Mouse (Mus musculus): ENCODE measurements at regions not wholly inside any gene's neighbourhood (a gene's known extent, or its start where the extent isn't known, plus 50 kb on each side); places are given as distances from the start of the nearest gene placed in this dataset.

DNA sequence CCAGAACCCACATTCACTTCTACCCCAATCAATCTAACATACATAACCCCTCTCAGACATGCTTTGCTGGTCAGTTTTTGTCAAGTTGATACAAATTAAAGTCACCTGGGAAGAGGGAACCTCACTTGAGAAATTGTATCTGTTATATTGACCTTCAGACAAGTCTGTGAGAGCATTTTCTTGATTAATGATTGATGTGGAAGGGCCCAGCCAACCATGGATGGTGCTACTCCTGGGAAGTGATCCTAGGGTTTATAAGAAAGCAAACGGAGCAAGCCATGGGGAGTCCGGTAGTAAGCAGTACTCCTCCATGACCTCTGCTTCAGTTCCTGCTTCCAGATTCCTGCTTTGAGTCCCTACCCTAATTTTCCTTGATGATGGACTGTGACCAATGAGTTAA is 116.6 kb upstream of the Tcerg1l start:
- Histone ChIP-seq H3K27ac (no peak overlapping the region), H3K9me3 (ENCODE audit: control insufficient read depth, low read length) (no peaks in the 10 kb centered on the region), H3K4me2 (ENCODE audit: low read depth) (no peak overlapping the region), H3K9ac (replicated peaks) (no peak overlapping the region), H3K27me3 (ENCODE audit: control insufficient read depth, insufficient read depth, low read length) (no peaks in the 10 kb centered on the region), H3K36me3 (replicated peaks; ENCODE audit: control insufficient read depth, insufficient read depth, low read depth) (no peaks in the 10 kb centered on the region), H3K4me1 (replicated peaks; ENCODE audit: control insufficient read depth in 2 of 2, insufficient read depth in 2 of 2, low read length in 1 of 2) (no peaks in the 10 kb centered on the region), H3K4me3 (ENCODE audit: insufficient read depth in 1 of 2, low read depth in 2 of 2, low read length in 2 of 2) (no peak overlapping the region)
- 75% methylated on average over 2 of the region's 2 CpGs for WGBS (ENCODE audit: insufficient replicate concordance)
- DNase-seq (ENCODE audit: low read depth in 3 of 3, low spot score in 3 of 3) (no peak), ATAC-seq (ENCODE audit: insufficient read depth) (no peak)
- TF ChIP-seq CTCF (IDR thresholded peaks at IDR 0.05; ENCODE audit: low read depth) (no peak), EP300 (IDR thresholded peaks at IDR 0.05; ENCODE audit: low read depth) (no peak)

GRCm38 (mm10) chr7:138505205-138505604 is 107.7 kb upstream of the Tcerg1l start:
- Histone ChIP-seq H3K4me3 (ENCODE audit: insufficient read depth in 1 of 2, low read depth in 2 of 2, low read length in 2 of 2) (no peak overlapping the region), H3K4me2 (ENCODE audit: low read depth) (no peak overlapping the region), H3K36me3 (replicated peaks; ENCODE audit: control insufficient read depth, insufficient read depth, low read depth) (no peaks in the 10 kb centered on the region), H3K9me3 (ENCODE audit: control insufficient read depth, low read length) (no peaks in the 10 kb centered on the region), H3K9ac (replicated peaks) (no peak overlapping the region), H3K27me3 (ENCODE audit: control insufficient read depth, insufficient read depth, low read length) (no peaks in the 10 kb centered on the region), H3K27ac (no peak overlapping the region), H3K4me1 (replicated peaks; ENCODE audit: control insufficient read depth in 2 of 2, insufficient read depth in 2 of 2, low read length in 1 of 2) (no peaks in the 10 kb centered on the region)
- ATAC-seq (ENCODE audit: insufficient read depth) = no peak
- DNase-seq (ENCODE audit: low read depth in 3 of 3, low spot score in 3 of 3) = no peak
- WGBS (ENCODE audit: insufficient replicate concordance) = 44% methylated on average over 2 of the region's 2 CpGs
- TF ChIP-seq CTCF (IDR thresholded peaks at IDR 0.05; ENCODE audit: low read depth) = no peak

DNA sequence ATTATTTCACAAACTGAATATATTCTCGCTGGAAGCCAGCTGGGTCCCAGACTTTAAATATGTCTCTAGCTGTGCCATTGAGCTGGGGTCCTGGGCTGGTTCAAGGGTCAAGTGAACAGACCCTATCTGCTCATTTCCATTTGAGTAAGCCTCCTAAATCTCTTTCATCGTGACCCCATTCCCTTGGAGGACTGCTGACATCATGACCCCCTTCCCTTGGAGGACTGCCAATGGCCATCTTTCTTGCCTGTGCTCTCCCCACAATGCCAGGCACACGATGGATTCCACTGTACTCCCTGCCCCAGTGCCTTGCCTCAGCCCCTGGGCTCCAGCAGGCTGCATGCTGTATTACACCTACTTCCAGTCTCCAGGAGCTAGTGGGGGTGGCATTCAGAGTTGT is 106.5 kb upstream of the Tcerg1l start:
- H3K36me3 ChIP-seq (replicated peaks; ENCODE audit: control insufficient read depth, insufficient read depth, low read depth) = no peaks in the 10 kb centered on the region
- 37% methylated on average over 3 of the region's 3 CpGs for WGBS (ENCODE audit: insufficient replicate concordance)
- H3K9me3 ChIP-seq (ENCODE audit: control insufficient read depth, low read length) = no peaks in the 10 kb centered on the region
- no peaks in the 10 kb centered on the region for H3K4me1 ChIP-seq (replicated peaks; ENCODE audit: control insufficient read depth in 2 of 2, insufficient read depth in 2 of 2, low read length in 1 of 2)
- DNase-seq (ENCODE audit: low read depth in 3 of 3, low spot score in 3 of 3) (no peak), ATAC-seq (ENCODE audit: insufficient read depth) (no peak)
- no peak overlapping the region for H3K9ac ChIP-seq (replicated peaks)
- H3K27ac ChIP-seq = no peak overlapping the region
- TF ChIP-seq EP300 (IDR thresholded peaks at IDR 0.05; ENCODE audit: low read depth) (no peak), CTCF (IDR thresholded peaks at IDR 0.05; ENCODE audit: low read depth) (no peak)
- no peaks in the 10 kb centered on the region for H3K27me3 ChIP-seq (ENCODE audit: control insufficient read depth, insufficient read depth, low read length)
- no peak overlapping the region for H3K4me2 ChIP-seq (ENCODE audit: low read depth)
- no peak overlapping the region for H3K4me3 ChIP-seq (ENCODE audit: insufficient read depth in 1 of 2, low read depth in 2 of 2, low read length in 2 of 2)

- H3K36me3 ChIP-seq (replicated peaks; ENCODE audit: control insufficient read depth, insufficient read depth, low read depth) = no peaks in the 10 kb centered on the region
- no peaks in the 10 kb centered on the region for H3K4me1 ChIP-seq (replicated peaks; ENCODE audit: control insufficient read depth in 2 of 2, insufficient read depth in 2 of 2, low read length in 1 of 2)
- H3K9me3 ChIP-seq (ENCODE audit: control insufficient read depth, low read length) = no peaks in the 10 kb centered on the region
- DNase-seq (ENCODE audit: low read depth in 3 of 3, low spot score in 3 of 3) (no peak), ATAC-seq (ENCODE audit: insufficient read depth) (no peak)
- no peak overlapping the region for H3K9ac ChIP-seq (replicated peaks)
- no peak overlapping the region for H3K4me3 ChIP-seq (ENCODE audit: insufficient read depth in 1 of 2, low read depth in 2 of 2, low read length in 2 of 2)
- H3K27me3 ChIP-seq (ENCODE audit: control insufficient read depth, insufficient read depth, low read length) = no peaks in the 10 kb centered on the region
- WGBS (ENCODE audit: insufficient replicate concordance) = 72% methylated on average over 3 of the region's 3 CpGs
- no peak overlapping the region for H3K4me2 ChIP-seq (ENCODE audit: low read depth)
- no peak overlapping the region for H3K27ac ChIP-seq
- TF ChIP-seq CTCF (IDR thresholded peaks at IDR 0.05; ENCODE audit: low read depth) = no peak
- TF ChIP-seq EP300 (IDR thresholded peaks at IDR 0.05; ENCODE audit: low read depth) = no peak
Observed at GRCm38 (mm10) chr7:138503016-138503415, 105.5 kb upstream of the Tcerg1l start.

GRCm38 (mm10) chr7:138501347-138502014 is 104.0 kb upstream of the Tcerg1l start:
- H3K4me2 ChIP-seq (ENCODE audit: low read depth) = no peak overlapping the region
- no peaks in the 10 kb centered on the region for H3K9me3 ChIP-seq (ENCODE audit: control insufficient read depth, low read length)
- H3K36me3 ChIP-seq (replicated peaks; ENCODE audit: control insufficient read depth, insufficient read depth, low read depth) = no peaks in the 10 kb centered on the region
- H3K9ac ChIP-seq (replicated peaks) = no peak overlapping the region
- H3K27ac ChIP-seq = no peak overlapping the region
- 70% methylated on average over 14 of the region's 14 CpGs for WGBS (ENCODE audit: insufficient replicate concordance)
- H3K4me1 ChIP-seq (replicated peaks; ENCODE audit: control insufficient read depth in 2 of 2, insufficient read depth in 2 of 2, low read length in 1 of 2) = no peaks in the 10 kb centered on the region
- ATAC-seq (ENCODE audit: insufficient read depth) (no peak), DNase-seq (ENCODE audit: low read depth in 3 of 3, low spot score in 3 of 3) (no peak)
- H3K27me3 ChIP-seq (ENCODE audit: control insufficient read depth, insufficient read depth, low read length) = no peaks in the 10 kb centered on the region
- H3K4me3 ChIP-seq (ENCODE audit: insufficient read depth in 1 of 2, low read depth in 2 of 2, low read length in 2 of 2) = no peak overlapping the region
- no peak for TF ChIP-seq CTCF (IDR thresholded peaks at IDR 0.05; ENCODE audit: low read depth)
